Mouse (Mus musculus) small intestine, adult 2 months (tissue): ENCODE results near the gene Mblac1.

Source experiments
- CTCF ChIP-seq: fragments of 200-500 bp; IDR thresholded peaks from 2 replicates; pipeline ENCODE4 v1.5.1; 2012; ENCODE audit warnings: low read depth, mild to moderate bottlenecking, control low read depth, inconsistent platforms, low read length, moderate library complexity, mixed read lengths; ENCODE audit not compliant: insufficient replicate concordance, insufficient read length; ENCODE audit errors: extremely low read depth
- POLR2A ChIP-seq: fragments of 200-500 bp; IDR thresholded peaks from 2 replicates; pipeline ENCODE4 v1.6.1; 2012; ENCODE audit warnings: low read depth, mild to moderate bottlenecking, control low read depth, inconsistent platforms, low read length, moderate library complexity

GRCm38 (mm10) chr5:138219864-138220263 is 25.8 kb downstream of the Mblac1 start:
- no peak for TF ChIP-seq POLR2A
- no peak for TF ChIP-seq CTCF
